Comparison of ENCODE assay signal across 7 mouse cellular contexts in genomic region chr10:79932736-79933135, GRCm38 (mm10). TPM values are rescaled to one million over a fixed set of nuclear protein-coding genes. Genes with fewer than 3 reads are reported as not detected.
A peak's percentile ranks its signal among the peaks of the same experiment; 100 is the strongest.
DNase-seq lines count a peak whose midpoint lies in the region; ATAC-seq lines count a peak whose summit lies in the region.

No protein-coding gene starts in this region.

- no peaks in the 10 kb centered on the region for H3K27me3 ChIP-seq in embryonic facial prominence, embryonic 12.5 days
- H3K27me3 ChIP-seq in midbrain, embryonic 13.5 days, result no peaks in the 10 kb centered on the region

- peak overlapping the region; percentile 15; the same call in 1 of the 2 replicates for H3K4me2 ChIP-seq in embryonic facial prominence, embryonic 12.5 days (replicated peaks)
- 0 out of 2 replicates have a peak overlapping the region, but pooled peaks have one; percentile 4 for H3K4me2 ChIP-seq in midbrain, embryonic 13.5 days (replicated peaks)

- peak; percentile 72 for DNase-seq in urinary bladder, postnatal 14 days (ENCODE audit: low spot score)
- DNase-seq in urinary bladder, postnatal 25 days (ENCODE audit: low spot score), result no peak
- DNase-seq in heart, postnatal 14 days, result peak; percentile 79 to 85
- DNase-seq in kidney, postnatal 4 days, result peak; percentile 83 to 90
- no peak for DNase-seq in thymus, adult 18-20 months

- WGBS in embryonic facial prominence, embryonic 12.5 days, result 9% methylated on average over 8 of the region's 8 CpGs
- WGBS in midbrain, embryonic 13.5 days, result 19% methylated on average over 8 of the region's 8 CpGs

- H3K9me3 ChIP-seq in embryonic facial prominence, embryonic 12.5 days, result no peaks in the 10 kb centered on the region
- H3K9me3 ChIP-seq in midbrain, embryonic 13.5 days, result no peaks in the 10 kb centered on the region

- H3K27ac ChIP-seq in embryonic facial prominence, embryonic 12.5 days, result peak overlapping the region; percentile 70
- peak overlapping the region; percentile 22 for H3K27ac ChIP-seq in midbrain, embryonic 13.5 days

- no peak for ATAC-seq in embryonic facial prominence, embryonic 12.5 days (ENCODE audit: insufficient number of reproducible peaks, insufficient read depth, low FRiP score, low TSS enrichment)
- no peak for ATAC-seq in midbrain, embryonic 13.5 days

- H3K4me1 ChIP-seq in embryonic facial prominence, embryonic 12.5 days, result peaks cover 54% of the 10 kb centered on the region
- peaks cover 74% of the 10 kb centered on the region for H3K4me1 ChIP-seq in midbrain, embryonic 13.5 days (replicated peaks)

- peaks cover 57% of the 10 kb centered on the region for H3K36me3 ChIP-seq in embryonic facial prominence, embryonic 12.5 days
- peaks cover 53% of the 10 kb centered on the region for H3K36me3 ChIP-seq in midbrain, embryonic 13.5 days

- no peak overlapping the region for H3K4me3 ChIP-seq in embryonic facial prominence, embryonic 12.5 days
- H3K4me3 ChIP-seq in midbrain, embryonic 13.5 days (replicated peaks), result no peak overlapping the region

- H3K9ac ChIP-seq in embryonic facial prominence, embryonic 12.5 days, result no peak overlapping the region; the same call in 1 of the 2 replicates
- peak overlapping the region; percentile 54 for H3K9ac ChIP-seq in midbrain, embryonic 13.5 days (replicated peaks)

- intact Hi-C loops in heart, postnatal 14 days (cut with DNase I), result no loop called here

RNA-seq across cellular contexts. Expression of gene Arid3a, which starts 5.9 kb away (rescaled TPM):
- polyA plus RNA-seq in embryonic facial prominence, embryonic 12.5 days (2016; fragmentation: Nextera tagmentation; extraction: Ambion mirVana), result 4.9 and 6.6 TPM in 2 replicates
- total RNA-seq in heart, postnatal 14 days (2021), result 1 to 10 TPM; 2.2 to 2.6 TPM
- 3.8 and 3.9 TPM in 2 replicates for polyA plus RNA-seq in midbrain, embryonic 13.5 days (2015; fragmentation: Nextera tagmentation; extraction: Ambion mirVana)

RNA-seq across cellular contexts. Expression of gene R3hdm4, which starts 11.7 kb away (rescaled TPM):
- polyA plus RNA-seq in embryonic facial prominence, embryonic 12.5 days (2016; fragmentation: Nextera tagmentation; extraction: Ambion mirVana), result 159 and 166 TPM in 2 replicates
- total RNA-seq in heart, postnatal 14 days (2021), result 10 to 100 TPM; 81.8 to 93.4 TPM
- 231 TPM in 2 replicates for polyA plus RNA-seq in midbrain, embryonic 13.5 days (2015; fragmentation: Nextera tagmentation; extraction: Ambion mirVana)

RNA-seq across cellular contexts. Expression of gene Kiss1r, which starts 16.0 kb away (rescaled TPM):
- 0.85 and 1.4 TPM in 2 replicates for polyA plus RNA-seq in embryonic facial prominence, embryonic 12.5 days (2016; fragmentation: Nextera tagmentation; extraction: Ambion mirVana)
- under 1 TPM; 0.41 to 0.43 TPM for total RNA-seq in heart, postnatal 14 days (2021)
- polyA plus RNA-seq in midbrain, embryonic 13.5 days (2015; fragmentation: Nextera tagmentation; extraction: Ambion mirVana), result 2.2 and 2.3 TPM in 2 replicates

RNA-seq across cellular contexts. Expression of gene Gm26602, which starts 22.1 kb away (rescaled TPM):
- 5.0 and 18.8 TPM in 2 replicates for polyA plus RNA-seq in embryonic facial prominence, embryonic 12.5 days (2016; fragmentation: Nextera tagmentation; extraction: Ambion mirVana)
- total RNA-seq in heart, postnatal 14 days (2021), result not detected
- 17.5 and 34.1 TPM in 2 replicates for polyA plus RNA-seq in midbrain, embryonic 13.5 days (2015; fragmentation: Nextera tagmentation; extraction: Ambion mirVana)

RNA-seq across cellular contexts. Expression of gene Med16, which starts 24.0 kb away (rescaled TPM):
- polyA plus RNA-seq in embryonic facial prominence, embryonic 12.5 days (2016; fragmentation: Nextera tagmentation; extraction: Ambion mirVana), result 60.4 and 60.9 TPM in 2 replicates
- total RNA-seq in heart, postnatal 14 days (2021), result 10 to 100 TPM; 48.3 to 51.5 TPM
- polyA plus RNA-seq in midbrain, embryonic 13.5 days (2015; fragmentation: Nextera tagmentation; extraction: Ambion mirVana), result 62.9 and 69.1 TPM in 2 replicates

Comparison
In these comparisons a context has a peak if more than half of its experiments do, and no peak if none do; other contexts are left out.
1. DNase-seq: peak in urinary bladder, postnatal 14 days (single experiment), heart, postnatal 14 days (2 of 2) and kidney, postnatal 4 days (2 of 2); none in urinary bladder, postnatal 25 days (single experiment) and thymus, adult 18-20 months (0 of 2).